Mouse (Mus musculus): ENCODE results near the gene Parp11. TPM values are rescaled to one million over a fixed set of nuclear protein-coding genes. Genes with fewer than 3 reads are reported as not detected.
"Not testable (repeated sequence)": the region's sequence is repeated elsewhere in the genome, so short reads cannot be mapped to it uniquely, and the experiment has no call there.

Gene Parp11
- total RNA-seq, 2 experiments from 2014 or later, result 25.6 to 29.5 TPM

DNA sequence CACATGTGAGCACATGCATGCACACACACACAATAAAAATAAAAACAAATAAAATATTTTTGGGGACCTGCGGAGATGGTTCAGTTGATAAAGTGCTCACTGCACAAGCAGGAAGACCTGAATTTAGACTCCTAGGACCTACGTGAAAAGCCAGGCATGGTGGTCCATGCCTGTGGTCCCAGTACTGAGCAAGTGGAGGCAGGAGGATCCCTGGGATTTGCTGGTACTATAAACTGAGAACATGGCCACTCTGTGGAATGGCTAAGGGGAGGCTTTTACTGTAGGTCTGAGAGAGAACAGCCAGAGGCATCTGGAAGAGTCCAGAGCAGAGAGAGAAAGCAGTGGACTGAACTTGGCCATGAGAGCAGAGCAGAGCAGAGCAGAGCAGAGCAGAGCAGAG lies 48.6 kb downstream of the Parp11 start:
- DNase-seq (ENCODE audit: low spot score in 2 of 2), result no peak

DNA sequence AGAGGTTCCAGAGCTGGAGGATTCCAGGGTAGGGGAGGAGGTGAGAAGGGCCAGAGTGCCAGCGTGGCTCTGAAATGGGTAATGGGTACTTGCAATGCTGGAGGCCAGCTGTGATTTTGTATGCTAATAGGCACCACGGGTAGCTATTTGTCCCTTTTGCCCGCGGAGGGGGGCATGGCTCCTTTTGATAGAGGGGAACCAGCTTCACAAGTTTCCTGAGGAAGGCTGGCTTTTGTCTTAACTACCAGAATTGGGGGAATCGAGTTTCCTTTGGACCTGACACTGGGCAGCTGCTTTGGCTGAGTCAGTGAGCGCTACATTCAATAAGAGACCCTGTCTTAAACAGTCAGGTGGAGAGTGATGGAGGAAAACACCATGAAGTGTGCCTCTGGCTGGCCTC lies 49.2 kb downstream of the Parp11 start:
- DNase-seq (ENCODE audit: low spot score in 2 of 2), result no peak

DNA sequence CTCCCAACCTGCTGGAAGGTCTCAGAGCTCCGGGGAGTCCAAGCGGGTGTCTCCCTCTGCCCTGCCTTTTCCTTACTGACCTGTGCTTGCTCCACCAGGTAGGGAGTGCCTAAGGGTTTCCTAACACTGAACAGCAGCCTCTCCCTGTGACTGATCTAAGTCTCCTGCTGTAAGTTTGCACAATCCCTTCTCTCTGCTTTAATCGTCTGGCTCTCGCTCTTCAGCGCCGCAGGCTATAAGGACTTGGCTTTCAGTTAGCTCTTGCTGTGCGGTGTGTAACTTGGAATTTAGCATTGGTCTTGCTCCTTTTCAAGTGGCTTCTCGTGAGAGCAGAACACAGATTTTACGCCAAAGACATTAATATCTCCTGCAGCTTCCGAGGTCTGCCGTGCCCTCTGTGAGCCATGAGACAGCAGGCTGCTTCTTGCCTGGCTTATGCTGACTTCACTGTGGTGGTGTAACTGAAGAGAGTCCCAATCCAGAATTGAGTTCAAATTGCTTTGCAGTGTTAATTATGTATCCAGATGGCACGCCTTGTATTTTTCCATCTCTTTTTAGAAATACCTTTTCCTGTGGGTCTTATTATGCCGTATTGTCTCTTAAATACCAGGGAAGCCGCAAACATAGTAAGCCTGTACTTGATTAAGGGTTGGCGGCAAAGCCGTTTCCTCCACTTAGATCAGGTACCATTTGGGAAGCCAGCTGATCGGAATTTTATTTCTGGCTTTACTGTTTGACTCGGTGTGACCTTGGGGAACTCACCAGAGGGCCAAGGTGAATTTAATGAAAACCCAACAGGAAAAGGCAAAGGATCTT lies 50.4 kb downstream of the Parp11 start:
- peak; percentile 22 to 58 for DNase-seq (ENCODE audit: low spot score in 2 of 2)

DNA sequence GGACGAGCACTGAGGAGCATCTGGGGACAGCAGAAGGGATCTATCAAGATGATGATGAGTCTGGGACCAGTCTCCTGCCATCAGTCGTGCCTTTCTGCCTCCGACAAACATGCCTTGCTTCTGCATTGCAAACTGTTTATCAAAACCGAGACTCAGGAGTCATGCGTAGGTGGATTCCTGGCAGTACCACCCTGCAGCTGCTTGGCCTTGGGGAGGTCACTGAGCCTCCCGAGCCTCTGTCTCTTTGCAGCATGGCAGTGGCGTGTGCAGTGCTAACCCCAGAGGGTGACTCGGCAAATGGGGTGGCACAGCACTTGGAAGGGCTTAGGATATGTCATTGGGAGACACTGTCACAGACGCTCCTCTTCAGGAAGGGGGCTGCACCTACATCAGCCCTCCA lies 53.5 kb downstream of the Parp11 start:
- DNase-seq (ENCODE audit: low spot score in 2 of 2), result no peak

DNA sequence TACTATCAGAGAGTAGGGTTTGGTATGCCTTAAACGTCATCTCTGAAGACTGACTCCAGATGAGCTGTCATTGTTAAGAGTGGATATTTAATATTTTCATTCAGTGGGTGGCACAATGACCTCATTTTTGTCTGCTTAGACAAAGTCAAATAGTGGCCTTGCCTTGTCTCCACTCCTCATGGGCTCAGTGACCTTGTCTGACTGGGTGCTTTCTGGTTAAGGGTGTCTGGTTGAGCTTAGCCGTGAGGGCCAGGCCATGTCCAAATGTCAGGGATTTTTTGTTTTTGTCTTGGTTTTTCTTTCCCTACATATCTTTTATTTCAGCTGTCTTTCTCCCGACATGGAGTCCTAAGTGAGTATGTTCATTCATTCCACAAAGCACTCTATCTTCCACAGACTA lies 54.2 kb downstream of the Parp11 start:
- DNase-seq (ENCODE audit: low spot score in 2 of 2), result no peak

DNA sequence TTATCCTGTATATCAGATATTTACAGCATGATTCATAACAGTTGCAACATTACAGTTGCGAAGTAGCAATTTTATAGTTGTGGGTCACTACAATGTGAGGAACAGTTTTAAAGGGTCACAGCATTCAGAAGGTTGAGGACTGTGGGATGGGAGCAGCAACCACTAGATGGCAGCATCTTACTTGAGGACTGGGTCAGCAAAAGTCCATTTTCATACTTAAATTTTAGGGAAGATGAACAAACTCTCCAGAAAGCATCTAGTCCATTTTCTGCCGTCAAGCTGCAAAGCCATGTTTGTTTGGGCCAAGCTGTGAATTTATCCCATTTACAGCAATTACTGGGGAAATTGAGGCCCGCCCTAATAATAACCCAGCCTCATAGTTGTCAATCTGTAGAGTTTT lies 55.9 kb downstream of the Parp11 start:
- peak in 1 of 2 experiments; percentile 71 for DNase-seq (ENCODE audit: low spot score in 2 of 2)

DNA sequence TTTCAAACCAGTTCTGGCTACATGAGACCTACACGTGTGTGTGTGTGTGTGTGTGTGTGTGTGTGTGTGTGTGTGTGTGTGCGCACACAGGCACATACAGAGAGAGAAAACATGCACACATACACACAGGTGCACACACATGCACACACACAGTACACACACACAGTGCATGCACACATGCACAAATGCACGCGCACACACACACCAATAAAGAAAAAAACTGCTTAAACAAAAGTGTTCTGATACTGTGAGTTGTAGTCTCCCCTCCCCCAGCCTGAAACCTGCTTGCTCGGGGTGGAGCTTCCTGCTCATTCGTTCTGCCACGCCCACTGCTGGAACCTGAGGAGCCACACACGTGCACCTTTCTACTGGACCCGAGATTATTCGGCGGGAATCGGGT lies 67.1 kb downstream of the Parp11 start:
- not testable (repeated sequence) for DNase-seq (ENCODE audit: low spot score in 2 of 2)

DNA sequence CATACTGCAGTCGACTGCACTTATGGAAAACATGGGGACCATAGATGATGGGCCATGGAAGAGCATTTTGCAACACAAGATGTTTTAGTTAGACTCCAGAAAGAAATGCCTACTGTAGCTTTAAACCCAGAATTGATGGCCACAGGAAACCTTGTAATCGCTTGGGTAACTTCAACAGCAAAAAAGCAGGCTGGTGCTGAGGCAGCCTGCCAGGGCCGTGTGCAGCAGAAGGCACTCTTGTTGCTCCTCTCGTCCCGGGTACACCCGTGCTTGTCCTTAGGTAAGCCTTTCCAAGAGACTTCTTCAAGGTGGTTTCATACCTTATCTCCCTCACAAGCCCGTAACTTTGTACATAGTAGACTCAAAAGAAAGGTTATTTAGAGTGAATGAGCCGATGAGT lies 74.5 kb downstream of the Parp11 start:
- DNase-seq (ENCODE audit: low spot score in 2 of 2), result no peak

DNA sequence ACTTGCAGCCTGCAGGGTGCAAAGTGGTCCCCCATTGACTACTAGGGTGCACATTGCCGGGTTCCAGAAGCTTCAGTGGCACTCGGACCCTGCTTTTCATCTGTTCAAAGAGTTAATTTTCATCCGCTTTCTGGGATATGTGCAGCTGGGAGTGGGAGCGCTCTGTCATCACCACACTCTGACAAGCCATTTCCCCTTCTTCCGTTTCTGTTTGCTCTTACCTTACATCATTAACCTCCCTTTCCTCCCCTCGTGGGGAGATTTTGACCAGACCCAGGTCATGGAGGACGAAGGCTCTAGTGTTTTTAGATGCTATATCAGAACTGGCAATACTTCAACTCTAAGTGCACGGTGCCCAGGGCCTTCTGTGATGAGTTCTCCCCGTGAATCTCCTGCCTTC lies 75.7 kb downstream of the Parp11 start:
- no peak for DNase-seq (ENCODE audit: low spot score in 2 of 2)

DNA sequence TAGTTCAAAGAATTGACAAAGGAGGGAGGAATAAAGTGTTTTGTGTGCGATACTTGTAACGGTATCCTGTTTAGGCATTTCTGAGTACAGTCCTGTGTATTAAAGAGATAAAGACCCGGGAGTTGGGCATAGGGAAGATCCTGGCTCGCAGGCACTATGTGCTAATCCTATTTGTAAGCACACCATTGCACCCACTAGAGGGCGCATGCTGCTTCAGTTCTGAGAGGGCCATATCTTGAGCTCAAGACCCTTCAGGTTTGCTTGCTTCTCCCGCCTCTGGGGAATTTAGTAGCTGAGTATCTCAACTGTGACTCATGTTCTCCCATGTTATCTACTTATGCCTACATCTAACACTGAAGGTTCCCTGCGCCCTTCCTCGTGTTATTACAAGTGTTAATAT lies 77.8 kb downstream of the Parp11 start:
- peak in 1 of 2 experiments; percentile 57 for DNase-seq (ENCODE audit: low spot score in 2 of 2)

DNA sequence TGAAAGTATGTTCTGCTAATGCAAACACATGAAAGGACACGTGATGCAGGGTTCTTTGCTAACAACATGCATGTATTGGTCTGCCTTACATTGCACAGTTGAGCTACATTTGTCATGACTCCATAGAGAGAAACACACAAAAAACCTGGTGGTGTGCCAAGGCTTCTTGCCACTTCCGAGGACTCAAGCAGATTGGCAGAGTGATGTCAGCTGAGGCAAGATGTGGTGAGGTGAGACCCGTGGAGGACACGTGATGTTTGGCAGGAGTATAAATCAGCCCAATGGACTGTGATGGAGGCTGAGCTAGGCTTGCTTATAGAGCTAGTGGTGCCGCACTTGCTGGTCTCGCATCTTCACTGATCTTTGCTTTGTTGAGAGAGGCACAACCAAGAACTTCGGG lies 82.0 kb downstream of the Parp11 start:
- DNase-seq (ENCODE audit: low spot score in 2 of 2), result no peak

DNA sequence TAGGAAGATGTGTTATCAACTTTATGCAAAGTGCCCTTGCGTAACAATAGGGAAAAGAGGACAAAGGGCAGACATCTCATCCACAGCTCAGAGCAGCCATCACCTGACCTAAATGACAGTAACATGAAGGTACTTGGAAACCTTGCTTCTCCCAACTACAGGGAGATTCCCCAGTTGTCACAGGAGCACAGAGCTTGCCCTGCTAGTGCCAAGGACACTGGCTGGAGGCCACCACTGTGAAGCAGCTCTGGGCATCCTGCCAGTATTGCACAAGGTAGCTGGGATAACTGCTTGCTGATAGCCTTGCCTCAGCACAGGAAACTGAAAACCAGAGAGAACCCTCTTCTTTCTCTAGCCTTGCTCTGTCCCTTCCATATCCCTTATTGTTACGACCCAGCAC lies 82.8 kb downstream of the Parp11 start:
- DNase-seq (ENCODE audit: low spot score in 2 of 2), result peak in 1 of 2 experiments; percentile 45

DNA sequence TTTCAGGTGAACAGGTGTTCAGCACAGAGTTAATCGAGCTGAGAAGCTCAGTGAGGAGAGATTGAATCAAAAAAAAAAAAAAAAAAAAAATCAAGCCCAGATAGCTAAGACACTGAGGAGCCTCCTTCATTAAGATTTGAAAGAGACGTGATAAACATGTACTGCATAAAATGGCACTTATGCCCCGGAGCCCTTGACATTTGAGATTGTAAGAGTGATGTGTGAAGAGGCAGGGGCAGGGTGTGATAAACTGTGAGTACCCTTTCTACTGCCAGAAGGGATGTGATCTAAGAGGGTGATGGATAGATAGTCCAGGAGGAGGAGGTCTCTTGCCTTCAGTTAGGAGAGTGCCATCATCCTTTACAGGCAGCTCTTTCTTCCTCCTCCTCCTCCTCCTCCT lies 83.6 kb downstream of the Parp11 start:
- no peak for DNase-seq (ENCODE audit: low spot score in 2 of 2)

DNA sequence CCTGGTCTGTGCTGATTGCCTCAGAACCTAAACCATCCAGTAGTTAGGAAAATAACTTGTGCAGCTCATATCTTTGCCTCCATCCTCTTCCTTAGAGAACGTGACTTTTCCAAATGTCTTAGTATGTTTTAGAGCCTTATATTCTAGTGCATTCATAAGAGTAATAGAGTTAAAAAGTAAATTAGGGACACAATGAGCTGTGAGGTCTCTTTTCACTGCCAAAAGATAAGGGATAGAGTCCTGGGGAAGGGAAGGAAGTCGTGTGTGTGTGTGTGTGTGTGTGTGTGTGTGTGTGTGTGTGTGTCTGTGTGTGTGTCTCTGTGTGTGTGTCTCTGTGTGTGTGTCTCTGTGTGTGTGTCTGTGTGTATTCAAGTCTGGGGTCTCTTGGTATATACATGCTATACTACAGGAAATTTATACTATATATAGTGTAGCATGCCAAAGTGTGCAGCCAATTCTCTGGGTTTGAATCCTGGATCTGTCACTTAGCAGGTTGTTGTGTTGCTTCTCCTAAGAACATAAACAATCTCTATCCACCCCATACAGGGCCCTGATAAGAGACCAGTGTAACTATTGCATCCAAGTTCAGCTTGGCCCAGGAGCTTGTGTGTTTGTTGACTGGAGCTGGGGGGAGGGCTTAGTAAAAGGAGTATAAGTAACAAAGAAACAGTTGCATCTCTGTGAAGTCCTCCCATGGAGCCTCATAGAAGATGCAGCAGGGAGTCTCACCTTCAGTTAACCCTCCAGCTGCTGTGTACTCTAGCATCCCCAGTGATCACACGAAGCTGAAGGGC lies 85.0 kb downstream of the Parp11 start:
- DNase-seq (ENCODE audit: low spot score in 2 of 2), result no peak

DNA sequence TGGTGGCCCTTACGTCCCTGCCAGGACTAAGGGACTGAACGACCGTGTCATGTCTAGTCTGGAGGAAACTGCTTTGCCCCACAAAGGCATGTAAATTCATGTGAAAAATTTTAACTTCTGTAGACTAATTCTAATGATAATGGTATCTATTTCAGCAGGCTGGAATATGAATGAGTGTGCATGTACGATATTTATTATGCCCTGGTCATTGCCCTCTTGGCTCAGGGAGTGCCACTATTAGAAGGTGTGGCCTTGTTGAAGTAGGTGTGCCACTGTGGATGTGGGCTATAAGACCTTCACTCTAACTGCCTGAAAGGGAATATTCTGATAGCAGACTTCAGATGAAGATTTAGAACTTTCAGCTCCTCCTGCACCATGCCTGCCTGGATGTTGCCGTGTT lies 85.7 kb downstream of the Parp11 start:
- no peak for DNase-seq (ENCODE audit: low spot score in 2 of 2)

DNA sequence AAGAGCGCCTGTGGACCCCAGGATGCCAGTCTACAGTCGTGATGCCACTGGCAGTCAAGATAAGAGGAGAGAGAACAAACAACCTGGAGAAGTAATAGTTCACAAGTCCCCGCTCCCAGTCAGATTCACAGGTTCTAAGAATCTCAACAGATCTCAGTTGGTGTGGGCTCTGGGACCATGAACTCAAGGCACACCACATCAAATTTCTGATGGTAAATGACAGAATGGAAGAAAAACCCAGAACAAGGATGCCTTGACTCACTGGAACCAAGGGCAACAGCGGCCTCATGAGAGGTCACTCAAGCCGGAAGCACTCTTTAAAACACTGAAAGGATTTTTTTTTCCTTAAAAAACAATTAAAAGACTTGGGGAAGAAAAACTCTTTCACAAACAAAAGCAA lies 87.1 kb downstream of the Parp11 start:
- DNase-seq (ENCODE audit: low spot score in 2 of 2), result no peak

DNA sequence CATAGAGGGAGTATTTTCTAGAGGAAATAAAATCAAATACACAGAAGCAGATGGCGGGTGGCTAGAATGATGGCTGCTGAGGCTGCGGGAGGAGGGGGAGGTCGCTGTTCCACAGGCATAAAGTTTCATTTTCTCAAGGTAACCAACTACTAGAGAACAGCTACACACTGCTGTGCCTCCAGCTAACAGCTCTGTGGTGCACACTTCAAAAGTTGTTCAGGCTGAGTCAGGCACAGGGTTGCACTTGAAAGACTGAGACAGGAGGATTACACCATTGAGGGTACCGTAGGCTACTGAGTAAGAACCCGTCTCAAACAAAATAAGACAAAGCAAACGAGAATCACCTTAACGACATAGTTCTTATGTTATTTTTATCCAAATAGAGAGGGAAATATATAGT lies 90.4 kb downstream of the Parp11 start:
- DNase-seq (ENCODE audit: low spot score in 2 of 2), result no peak

DNA sequence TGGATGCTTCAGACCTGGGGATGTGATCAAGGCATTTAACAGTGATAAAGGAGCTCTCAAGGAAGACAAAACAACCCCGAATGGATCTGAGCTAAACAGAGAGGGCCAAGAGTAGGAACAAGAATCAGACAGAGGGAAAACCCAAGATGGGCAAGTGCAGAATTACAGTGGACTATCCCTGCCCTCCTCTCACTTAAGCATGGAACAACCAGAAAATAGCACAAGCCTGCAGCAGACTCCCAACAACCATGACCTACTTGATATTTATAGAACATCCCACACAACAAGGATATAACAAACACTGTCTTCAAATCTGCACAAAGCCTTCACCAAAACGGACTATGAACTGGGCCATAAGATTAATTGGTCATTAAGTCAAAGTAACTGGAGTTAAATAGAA lies 91.5 kb downstream of the Parp11 start:
- no peak for DNase-seq (ENCODE audit: low spot score in 2 of 2)

DNA sequence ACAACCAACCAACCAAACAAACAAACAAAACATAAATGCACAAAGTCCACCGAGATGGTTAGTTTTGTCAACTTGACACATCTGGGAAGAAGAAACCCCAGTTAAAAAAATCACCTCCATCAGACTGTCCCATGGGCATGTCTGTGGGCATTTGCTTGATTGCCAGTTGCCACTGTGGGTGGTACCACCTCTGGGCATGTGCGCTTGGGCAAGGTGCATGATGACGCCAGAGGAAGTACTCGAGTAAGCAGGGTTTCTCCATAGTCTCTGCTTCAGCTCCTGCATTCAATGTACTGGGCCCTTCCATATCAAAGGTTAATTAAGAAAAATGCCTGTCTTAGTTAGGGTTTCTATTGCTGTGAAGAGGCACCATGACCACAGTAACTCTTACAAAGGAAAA lies 92.6 kb downstream of the Parp11 start:
- no peak for DNase-seq (ENCODE audit: low spot score in 2 of 2)

DNA sequence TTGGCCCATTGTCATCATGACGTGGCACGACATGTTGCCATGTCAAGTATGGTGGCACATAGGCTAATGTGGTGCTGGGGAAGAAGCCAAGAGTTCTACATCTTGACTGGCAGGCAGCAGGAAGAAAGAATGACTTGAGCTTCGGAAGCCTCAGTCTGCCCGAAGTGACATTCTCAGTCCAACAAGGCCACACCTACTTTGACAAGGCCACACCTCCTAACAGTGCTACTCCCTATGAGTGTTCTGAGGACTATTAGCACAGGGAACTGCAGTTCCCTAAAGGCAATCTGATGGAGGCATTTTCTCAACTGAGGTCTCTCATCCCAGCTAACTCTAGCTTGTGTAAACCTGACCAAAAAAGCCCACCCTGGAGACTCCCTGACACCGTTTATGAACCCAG lies 93.0 kb downstream of the Parp11 start:
- no peak for DNase-seq (ENCODE audit: low spot score in 2 of 2)

DNA sequence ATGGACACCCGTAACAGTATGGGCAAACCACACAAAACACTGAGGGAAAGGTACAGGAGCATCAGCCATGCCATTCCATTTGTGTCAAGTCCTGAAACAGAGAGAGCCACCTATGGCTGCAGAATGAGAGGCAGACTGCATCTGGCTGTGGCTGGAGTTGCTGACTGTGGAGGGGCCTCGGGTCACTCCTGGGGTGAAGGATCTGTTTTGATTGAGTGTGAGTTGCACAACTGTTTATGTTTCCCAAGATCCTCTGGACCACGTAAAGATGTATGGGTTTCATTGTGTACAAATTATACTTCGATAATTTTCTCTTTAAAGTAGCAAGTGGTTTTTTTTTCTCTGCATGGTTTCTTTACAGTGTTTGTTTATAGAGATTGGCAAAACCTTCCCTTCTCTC lies 93.9 kb downstream of the Parp11 start:
- no peak for DNase-seq (ENCODE audit: low spot score in 2 of 2)

DNA sequence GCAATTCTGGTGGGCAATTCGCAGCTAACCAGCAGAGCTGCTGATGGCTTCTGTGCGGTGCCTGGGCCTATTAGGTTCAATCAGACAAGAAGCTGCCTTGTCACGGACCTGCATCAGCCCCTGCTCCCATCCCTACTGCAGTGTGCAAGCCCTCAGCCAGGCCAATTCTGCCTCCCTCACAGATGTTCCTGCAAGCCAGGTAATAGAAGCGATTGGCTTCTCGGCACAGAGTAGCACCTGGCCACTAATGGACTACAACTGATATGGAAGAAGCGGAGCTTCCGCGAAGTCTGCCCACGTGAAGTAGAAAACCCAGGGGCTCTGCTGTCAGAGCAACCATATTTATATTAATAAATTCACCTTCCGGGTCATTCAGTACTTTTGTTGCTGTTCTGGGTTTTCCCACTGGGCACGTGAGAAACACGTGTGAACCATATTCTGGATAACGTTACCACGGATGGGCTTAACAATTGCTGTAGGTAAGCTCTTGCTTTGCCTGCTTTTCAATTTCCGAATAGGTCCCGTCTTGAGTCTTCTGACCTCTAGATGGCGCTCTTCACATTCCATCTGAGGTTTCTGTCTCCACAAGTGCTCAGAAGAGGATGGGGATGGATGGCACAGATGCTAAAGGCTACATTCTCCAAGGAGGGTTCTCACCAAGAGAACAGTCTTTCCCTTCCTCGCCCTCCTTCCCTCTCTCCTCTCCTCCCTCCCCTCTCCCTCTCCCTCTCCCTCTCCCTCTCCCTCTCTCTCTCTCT lies 95.2 kb downstream of the Parp11 start:
- peak; percentile 51 to 86 for DNase-seq (ENCODE audit: low spot score in 2 of 2)

Measured in layer of hippocampus, adult 18-20 months (tissue).